Mouse (Mus musculus) frontal cortex, postnatal 14 days (tissue): Measurements from ENCODE around the gene Syngr3.
A peak's percentile ranks its signal among the peaks of the same experiment; 100 is the strongest.
"Not testable (repeated sequence)": the region's sequence is repeated elsewhere in the genome, so short reads cannot be mapped to it uniquely, and the experiment has no call there.

Experiments
- DNase-seq, 2 experiments: peaks; one replicate each; pipeline ENCODE4 v3.0.0; 2022; ENCODE audit warnings: low spot score in 2 of 2

Syngr3 gene

DNA sequence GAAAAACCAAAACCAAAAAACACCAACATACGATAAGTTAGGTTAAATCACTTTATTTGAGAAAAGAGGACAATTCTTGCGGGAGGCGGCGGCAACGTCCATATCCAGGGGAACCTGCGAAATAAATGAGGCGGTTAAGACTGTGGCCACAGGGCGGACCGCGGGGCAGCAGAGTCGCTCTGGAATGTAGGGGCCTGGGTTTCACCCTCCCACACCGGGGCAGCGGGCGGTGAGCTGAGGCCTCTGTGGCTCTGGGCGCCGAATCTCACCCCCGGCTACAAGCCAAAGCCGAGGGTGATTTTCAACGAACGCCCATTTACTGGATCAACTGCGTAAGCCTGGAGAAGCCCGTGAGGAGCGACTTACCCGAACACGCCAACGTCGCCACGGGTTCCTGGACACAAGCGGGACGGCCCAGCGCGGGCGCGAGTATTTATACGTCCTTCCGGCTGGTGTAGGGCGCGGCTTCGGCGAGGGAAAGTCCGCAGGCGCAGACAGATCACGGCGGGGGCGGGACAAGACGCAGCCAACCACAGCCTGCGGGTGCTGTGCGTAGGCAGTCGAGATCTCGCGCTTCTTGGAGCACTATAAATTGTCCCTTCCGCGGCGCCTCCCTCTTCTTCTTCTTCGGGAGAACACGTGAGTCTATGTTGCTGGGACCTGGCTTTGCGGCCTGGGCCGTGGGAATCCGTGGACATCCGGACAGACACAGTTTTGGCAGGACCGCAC is 29.9 kb upstream of the Syngr3 start:
- peak; percentile 97 to 99 for DNase-seq

- DNase-seq, result not testable (repeated sequence)
These were observed 29.2 kb upstream of the Syngr3 start for GRCm38 (mm10) chr17:24718938-24719337.

DNA sequence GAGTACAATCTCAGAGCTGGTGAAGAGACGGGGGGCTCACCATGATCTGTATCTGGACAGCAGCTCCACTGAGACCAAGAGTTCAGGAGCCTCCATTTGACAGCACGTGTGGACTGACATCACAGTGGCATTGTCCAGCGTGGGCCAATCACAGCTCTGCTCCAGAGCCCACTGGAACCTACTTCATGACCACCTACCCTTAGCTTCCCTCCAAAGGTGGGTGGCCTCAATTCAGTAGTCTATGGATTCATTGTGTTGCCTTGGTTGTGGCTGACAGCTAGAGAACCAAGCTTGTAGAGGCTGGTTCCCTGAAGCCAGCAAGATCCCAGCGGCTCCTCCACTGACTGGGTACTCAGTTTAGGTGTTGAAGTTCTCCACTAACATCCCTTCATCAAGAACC is 28.2 kb upstream of the Syngr3 start, which contains the start of the genes Rnf151 and Rps2:
Rnf151 (minus strand) TSS at position 121 of the 400 bp plus-strand sequence.
Rps2 (plus strand) TSS at position 174 of the 400 bp plus-strand sequence.
- no peak for DNase-seq

GRCm38 (mm10) chr17:24716166-24716682 is 26.5 kb upstream of the Syngr3 start:
- DNase-seq, result no peak

DNA sequence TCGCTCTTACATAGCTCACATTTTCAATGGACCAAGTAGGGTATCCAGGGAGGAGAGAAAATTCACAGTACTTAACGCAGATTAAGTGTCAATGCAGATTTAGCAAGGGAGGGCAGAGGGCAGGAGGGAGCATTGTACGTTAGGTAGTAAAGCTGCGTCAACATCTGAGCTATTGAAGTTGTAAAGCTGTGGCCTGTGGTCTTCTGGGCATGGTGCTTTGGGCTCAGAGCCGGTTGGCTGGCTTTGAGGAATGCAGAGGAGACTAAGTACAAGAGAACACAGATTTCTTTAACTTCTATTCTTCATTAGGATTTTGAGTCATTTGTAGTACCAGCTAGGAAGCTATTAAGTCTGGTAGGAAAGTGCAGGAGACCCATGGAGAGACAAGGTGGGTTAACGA is 25.8 kb upstream of the Syngr3 start:
- DNase-seq, result no peak

DNA sequence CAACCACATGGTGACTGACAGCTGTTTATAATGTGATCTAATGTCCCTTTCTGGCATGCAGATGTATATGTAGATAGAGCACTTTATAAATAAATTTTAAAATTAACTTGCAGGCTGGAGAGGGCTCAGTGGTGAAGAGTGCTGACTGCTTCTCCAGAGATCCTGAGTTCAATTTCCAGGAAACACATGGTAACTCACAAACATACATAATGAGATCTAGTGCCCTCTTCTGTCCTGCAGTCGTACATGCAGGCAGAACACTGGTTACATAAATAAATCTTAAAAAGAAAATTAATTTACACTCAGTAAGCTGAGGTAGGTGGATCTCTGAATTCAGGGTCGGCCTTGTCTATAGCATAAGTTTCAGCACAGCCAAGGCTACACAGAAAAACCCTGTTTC is 18.9 kb upstream of the Syngr3 start:
- DNase-seq, result no peak

DNA sequence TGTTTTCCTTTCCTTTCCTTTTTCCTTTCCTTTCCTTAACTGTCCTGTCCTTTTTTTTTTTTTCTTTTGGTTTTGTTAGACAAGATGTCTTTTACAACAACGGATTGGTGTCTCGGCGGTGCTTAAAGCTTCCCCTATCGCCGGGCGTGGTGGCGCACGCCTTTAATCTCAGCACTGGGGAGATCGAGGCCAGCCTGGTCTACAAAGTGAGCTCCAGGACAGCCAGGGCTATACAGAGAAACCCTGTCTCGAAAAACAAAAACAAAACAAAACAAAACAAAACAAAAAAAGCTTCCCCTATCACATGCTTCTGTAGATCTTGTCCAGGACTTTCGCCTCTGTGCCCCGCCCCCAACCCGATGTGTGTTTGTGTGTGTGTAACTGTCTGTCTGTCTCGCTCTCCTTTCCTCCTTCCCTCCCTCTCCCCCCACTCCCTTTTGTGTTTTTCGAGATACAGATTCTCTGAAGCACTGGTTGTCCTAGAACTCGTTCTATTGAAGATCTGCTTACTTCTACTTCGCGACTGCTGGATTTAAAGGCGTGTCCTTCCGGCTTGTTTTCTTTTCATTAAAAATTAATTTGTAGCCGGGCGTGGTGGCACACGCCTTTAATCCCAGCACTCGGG is 18.2 kb upstream of the Syngr3 start:
- DNase-seq, result no peak

GRCm38 (mm10) chr17:24706982-24707800 is 17.4 kb upstream of the Syngr3 start, which contains the start of gene Tbl3:
Tbl3 (minus strand) TSS chr17:24707660.
- peak; percentile 89 to 94 for DNase-seq

- DNase-seq, result no peak
These were observed 16.1 kb upstream of the Syngr3 start for GRCm38 (mm10) chr17:24705821-24706220.

- no peak for DNase-seq
These were observed 11.5 kb upstream of the Syngr3 start for GRCm38 (mm10) chr17:24701251-24701650.

- no peak for DNase-seq
These were observed 9.7 kb upstream of the Syngr3 start for GRCm38 (mm10) chr17:24699473-24699872.

DNA sequence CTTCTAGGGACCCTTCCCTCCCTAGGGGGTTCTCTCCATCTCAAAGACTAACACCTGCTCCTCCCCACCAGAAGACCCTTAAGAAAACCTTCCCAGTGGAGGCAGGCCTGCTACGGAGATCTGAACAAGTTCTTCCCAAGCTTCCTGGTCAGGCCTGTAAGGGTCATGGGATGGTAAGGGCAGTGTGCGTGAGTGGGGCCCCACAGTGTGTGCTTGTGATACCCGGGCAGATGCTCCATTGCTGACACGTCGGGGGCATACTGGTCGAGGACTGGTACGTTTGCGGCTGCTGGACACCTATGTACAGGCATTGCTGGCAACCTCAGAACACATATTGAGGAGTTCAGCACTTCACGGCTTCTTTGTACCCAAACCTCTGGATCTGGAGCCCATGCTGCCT is 9.0 kb upstream of the Syngr3 start:
- no peak for DNase-seq

DNA sequence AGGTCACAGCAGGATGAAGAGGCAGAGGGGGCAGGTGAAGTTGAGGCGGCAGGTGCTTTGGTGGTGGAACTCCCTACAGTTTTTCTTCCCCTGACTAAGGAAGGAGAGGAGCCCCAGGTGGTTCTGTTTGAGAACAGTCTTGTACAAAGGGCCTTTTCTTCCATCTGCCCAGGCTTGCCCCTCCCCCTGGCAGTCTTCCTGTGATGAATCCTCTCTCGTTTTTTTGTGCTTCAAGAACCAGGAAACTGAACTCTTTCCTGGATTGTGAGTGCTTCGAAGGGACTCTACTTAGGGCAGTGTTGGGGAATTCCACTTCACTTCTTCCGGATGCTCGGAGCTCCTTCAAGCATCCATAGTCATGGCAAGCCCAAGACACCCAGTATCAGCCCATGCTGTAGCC is 8.2 kb upstream of the Syngr3 start:
- DNase-seq, result no peak

- peak; percentile 44 to 69 for DNase-seq
These were observed 6.4 kb upstream of the Syngr3 start, which contains the start of the genes Gfer and Noxo1 for GRCm38 (mm10) chr17:24696011-24696697. Gfer (minus strand) TSS chr17:24696156. Noxo1 (plus strand) TSS chr17:24696234.

GRCm38 (mm10) chr17:24695326-24696010 is 5.7 kb upstream of the Syngr3 start:
- peak in 1 of 2 experiments; percentile 9 for DNase-seq

DNA sequence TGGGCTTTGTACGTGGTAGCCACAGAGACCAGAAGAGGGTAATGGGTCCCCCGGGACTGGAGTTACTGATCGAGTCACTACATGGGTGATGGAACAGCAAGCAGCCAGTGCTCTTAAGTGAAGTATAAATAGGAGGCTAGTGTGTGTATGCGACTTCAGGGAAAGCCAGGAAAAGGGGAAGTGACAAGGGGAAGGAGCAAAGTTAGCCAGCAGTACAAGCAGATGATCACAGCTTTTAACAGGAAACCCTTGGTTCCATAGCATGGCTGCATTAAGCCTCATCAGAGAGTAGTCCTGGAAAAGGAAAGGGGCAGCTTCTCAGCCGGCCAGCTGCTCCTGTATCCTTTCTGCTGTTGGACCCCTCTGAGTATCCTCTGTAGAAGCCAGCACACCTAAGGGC is 2.6 kb upstream of the Syngr3 start:
- no peak for DNase-seq

DNA sequence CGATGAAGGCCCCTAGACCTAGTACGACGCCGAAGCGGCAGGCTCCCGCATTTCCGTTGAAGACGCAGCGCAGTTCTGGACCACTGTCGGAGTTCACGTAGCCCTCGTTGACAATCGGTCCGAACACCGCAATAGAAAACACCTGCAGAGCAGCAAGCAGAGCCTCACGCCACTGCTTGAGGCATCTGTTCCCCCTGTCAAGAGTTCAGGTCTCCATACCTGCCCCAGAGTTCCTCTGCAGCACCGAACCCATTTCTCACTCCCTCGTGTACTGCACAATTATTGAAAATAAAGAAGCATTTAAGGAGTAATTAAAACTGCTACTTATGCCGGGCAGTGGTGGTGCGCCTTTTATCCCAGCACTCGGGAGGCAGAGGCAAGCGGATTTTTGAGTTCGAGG is 2.2 kb downstream of the Syngr3 start:
- no peak for DNase-seq

DNA sequence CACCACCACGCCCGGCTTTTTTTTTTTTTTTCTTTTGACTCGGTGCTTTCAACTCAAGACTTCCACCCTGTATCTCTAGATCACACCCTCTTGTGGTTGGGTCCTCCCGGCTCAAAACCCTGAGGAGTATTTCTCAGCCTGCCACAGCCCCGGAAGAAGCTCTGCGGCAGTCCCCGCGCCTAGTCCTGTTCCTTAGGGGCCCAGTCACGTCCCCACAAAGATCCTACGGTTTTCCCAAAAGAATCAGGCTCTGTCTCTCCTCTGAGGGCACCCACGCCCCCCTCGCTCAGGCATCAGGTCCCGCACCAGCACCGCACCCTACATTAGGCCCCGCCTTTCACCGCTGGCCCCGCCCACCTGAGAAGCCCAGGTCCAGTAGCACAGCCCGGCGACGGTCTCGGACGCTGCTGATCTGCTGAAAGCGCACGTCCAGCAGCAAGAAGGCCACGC is 2.6 kb downstream of the Syngr3 start:
- DNase-seq, result no peak

- no peak for DNase-seq
These were observed 3.2 kb downstream of the Syngr3 start for GRCm38 (mm10) chr17:24686514-24686913.

- no peak for DNase-seq
These were observed 12.2 kb downstream of the Syngr3 start for GRCm38 (mm10) chr17:24677500-24678080.
